Comparison of ENCODE assay signal across 9 mouse cellular contexts in the genomic region with DNA sequence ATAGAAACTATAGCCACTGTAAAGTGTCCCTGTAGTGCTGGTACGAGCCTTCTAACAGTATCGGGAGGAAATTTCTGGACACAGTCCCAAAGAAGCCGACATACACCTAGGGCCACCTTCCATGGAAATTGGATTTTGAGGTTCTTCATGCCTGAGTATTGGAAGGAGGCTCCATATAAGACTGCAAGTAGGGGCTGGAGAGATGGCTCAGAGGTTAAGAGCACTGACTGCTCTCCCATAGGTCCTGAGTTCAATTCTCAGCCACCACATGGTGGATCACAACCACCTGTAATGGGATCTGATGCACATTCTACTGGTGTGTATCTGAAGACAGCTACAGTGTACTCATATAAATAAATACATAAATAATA. TPM values are rescaled to one million over a fixed set of nuclear protein-coding genes. Genes with fewer than 3 reads are reported as not detected.
DNase-seq lines count a peak whose midpoint lies in the region; ATAC-seq and TF ChIP-seq lines count a peak whose summit lies in the region.
"Had no signal": no experiment of that assay in that cellular context is flagged by ENCODE, and none has a peak within 500 bp of the region (broad histone marks: within the 10 kb centered on the region; RNA-seq: fewer than 3 reads in every experiment).

No protein-coding gene starts in this region.

- no peaks in the 10 kb centered on the region for H3K27me3 ChIP-seq in kidney, adult 2 months (replicated peaks; ENCODE audit: control insufficient read depth, insufficient read depth, low read length)
- no peaks in the 10 kb centered on the region for H3K27me3 ChIP-seq in hindbrain, embryonic 12.5 days
- no peaks in the 10 kb centered on the region for H3K27me3 ChIP-seq in midbrain, embryonic 13.5 days

- peak overlapping the region; percentile 61 for H3K4me2 ChIP-seq in hindbrain, embryonic 12.5 days (replicated peaks)
- peak overlapping the region; percentile 59 for H3K4me2 ChIP-seq in midbrain, embryonic 13.5 days (replicated peaks)

- H3K27ac ChIP-seq in kidney, adult 2 months (ENCODE audit: insufficient read depth, low read depth, low read length) = no peak overlapping the region
- H3K27ac ChIP-seq in bone marrow macrophage, adult 2 months (ENCODE audit: insufficient read depth, low read depth, low read length) = peak overlapping the region; percentile 64
- H3K27ac ChIP-seq in hindbrain, embryonic 12.5 days = peak overlapping the region; percentile 96
- peak overlapping the region; percentile 98 for H3K27ac ChIP-seq in midbrain, embryonic 13.5 days

- 3% methylated on average over 3 of the region's 3 CpGs for WGBS in kidney, adult 2 months
- 10% methylated on average over 3 of the region's 3 CpGs for WGBS in hindbrain, embryonic 12.5 days
- WGBS in midbrain, embryonic 13.5 days = 18% methylated on average over 3 of the region's 3 CpGs

- no peaks in the 10 kb centered on the region; the same call in 1 of the 2 replicates for H3K4me1 ChIP-seq in kidney, adult 2 months (ENCODE audit: control insufficient read depth, insufficient read depth, low read length)
- peaks cover 26% of the 10 kb centered on the region for H3K4me1 ChIP-seq in bone marrow macrophage, adult 2 months (ENCODE audit: control insufficient read depth, insufficient read depth, low read length)
- peaks cover 9% of the 10 kb centered on the region for H3K4me1 ChIP-seq in hindbrain, embryonic 12.5 days
- peaks cover 11% of the 10 kb centered on the region for H3K4me1 ChIP-seq in midbrain, embryonic 13.5 days (replicated peaks)

- no peak for DNase-seq in kidney, adult 2 months
- DNase-seq in kidney, adult 9 months = no peak
- DNase-seq in adrenal gland, postnatal 25 days = no peak
- DNase-seq in kidney, postnatal 36 days = no peak

- H3K4me3 ChIP-seq in kidney, adult 2 months (ENCODE audit: insufficient read depth, low read depth, low read length) = peak overlapping the region; percentile 86
- H3K4me3 ChIP-seq in bone marrow macrophage, adult 2 months (ENCODE audit: insufficient read depth, low read length) = peak overlapping the region; percentile 65
- peak overlapping the region; percentile 63 for H3K4me3 ChIP-seq in hindbrain, embryonic 12.5 days
- H3K4me3 ChIP-seq in midbrain, embryonic 13.5 days (replicated peaks) = peak overlapping the region; percentile 62

- no peak for ATAC-seq in hindbrain, embryonic 12.5 days (ENCODE audit: low FRiP score)
- no peak for ATAC-seq in midbrain, embryonic 13.5 days
- ATAC-seq in activated CD4-positive, CD25-positive, alpha-beta regulatory T cell, adult 4 months = no peak

- peaks cover 9% of the 10 kb centered on the region; the same call in 1 of the 2 replicates for H3K9me3 ChIP-seq in hindbrain, embryonic 12.5 days (replicated peaks)
- H3K9me3 ChIP-seq in midbrain, embryonic 13.5 days = no peaks in the 10 kb centered on the region

- H3K9ac ChIP-seq in hindbrain, embryonic 12.5 days = peak overlapping the region; percentile 65
- peak overlapping the region; percentile 74 for H3K9ac ChIP-seq in midbrain, embryonic 13.5 days (replicated peaks)

- H3K36me3 ChIP-seq in kidney, adult 2 months (ENCODE audit: control insufficient read depth, insufficient read depth, low read length) = no peaks in the 10 kb centered on the region
- H3K36me3 ChIP-seq in hindbrain, embryonic 12.5 days = peaks cover 25% of the 10 kb centered on the region
- peaks cover 31% of the 10 kb centered on the region for H3K36me3 ChIP-seq in midbrain, embryonic 13.5 days

- TF ChIP-seq POLR2A in kidney, adult 2 months (IDR thresholded peaks at IDR 0.05; ENCODE audit: low read depth, low read length) = no peak
- TF ChIP-seq POLR2A in bone marrow macrophage, adult 2 months (IDR thresholded peaks at IDR 0.05; ENCODE audit: borderline replicate concordance, low read depth, low read length) = no peak

- TF ChIP-seq CTCF in kidney, adult 2 months (conservative IDR thresholded peaks at IDR 0.05; ENCODE audit: insufficient read depth, insufficient read length, low read depth, low read length) = no peak
- TF ChIP-seq CTCF in bone marrow macrophage, adult 2 months (IDR thresholded peaks at IDR 0.05; ENCODE audit: low read depth, low read length) = no peak

RNA-seq across cellular contexts. Expression of gene Smg9, which starts 0.6 kb away (rescaled TPM):
- polyA plus RNA-seq in kidney, adult 2 months (2012; rRNA removed) = 34.9 and 39.8 TPM in 2 replicates
- 35.8 and 36.5 TPM in 2 replicates for polyA plus RNA-seq in bone marrow macrophage, adult 2 months (2012; ENCODE audit: insufficient read depth, insufficient read length, missing spikeins)
- 28.9 and 29.5 TPM in 2 replicates for polyA plus RNA-seq in hindbrain, embryonic 12.5 days (2016; fragmentation: Nextera tagmentation; extraction: Ambion mirVana)
- polyA plus RNA-seq in midbrain, embryonic 13.5 days (2015; fragmentation: Nextera tagmentation; extraction: Ambion mirVana) = 32.9 and 33.5 TPM in 2 replicates
- polyA plus RNA-seq in activated CD4-positive, CD25-positive, alpha-beta regulatory T cell, adult 4 months (2017; shearing (Covaris generic)) = 10 to 100 TPM; 24.1 to 31.0 TPM
- 26.6 and 29.1 TPM in 2 replicates for total RNA-seq in adrenal gland, postnatal 25 days (2021)

RNA-seq across cellular contexts. Expression of gene Kcnn4, which starts 30.0 kb away (rescaled TPM):
- 2.3 and 4.1 TPM in 2 replicates for polyA plus RNA-seq in kidney, adult 2 months (2012; rRNA removed)
- 50.1 and 51.4 TPM in 2 replicates for polyA plus RNA-seq in bone marrow macrophage, adult 2 months (2012; ENCODE audit: insufficient read depth, insufficient read length, missing spikeins)
- 2.1 and 2.4 TPM in 2 replicates for polyA plus RNA-seq in hindbrain, embryonic 12.5 days (2016; fragmentation: Nextera tagmentation; extraction: Ambion mirVana)
- 0.40 and 0.66 TPM in 2 replicates for polyA plus RNA-seq in midbrain, embryonic 13.5 days (2015; fragmentation: Nextera tagmentation; extraction: Ambion mirVana)
- 100 to 1,000 TPM; 101 to 105 TPM for polyA plus RNA-seq in activated CD4-positive, CD25-positive, alpha-beta regulatory T cell, adult 4 months (2017; shearing (Covaris generic))
- total RNA-seq in adrenal gland, postnatal 25 days (2021) = 0.21 TPM in 1 of 2 replicates, not detected in the other

RNA-seq across cellular contexts. Expression of gene Lypd5, which starts 51.1 kb away (rescaled TPM):
- not detected in 2 replicates for polyA plus RNA-seq in kidney, adult 2 months (2012; rRNA removed)
- not detected in 2 replicates for polyA plus RNA-seq in bone marrow macrophage, adult 2 months (2012; ENCODE audit: insufficient read depth, insufficient read length, missing spikeins)
- not detected in 2 replicates for polyA plus RNA-seq in hindbrain, embryonic 12.5 days (2016; fragmentation: Nextera tagmentation; extraction: Ambion mirVana)
- not detected in 2 replicates for polyA plus RNA-seq in midbrain, embryonic 13.5 days (2015; fragmentation: Nextera tagmentation; extraction: Ambion mirVana)
- polyA plus RNA-seq in activated CD4-positive, CD25-positive, alpha-beta regulatory T cell, adult 4 months (2017; shearing (Covaris generic)) = not detected
- not detected in 2 replicates for total RNA-seq in adrenal gland, postnatal 25 days (2021)
- total RNA-seq: gastrocnemius, adult 8-10 months had no signal

RNA-seq across cellular contexts. Expression of gene Irgc1, which starts 52.0 kb away (rescaled TPM):
- 0.33 and 0.41 TPM in 2 replicates for polyA plus RNA-seq in kidney, adult 2 months (2012; rRNA removed)
- not detected in 2 replicates for polyA plus RNA-seq in bone marrow macrophage, adult 2 months (2012; ENCODE audit: insufficient read depth, insufficient read length, missing spikeins)
- polyA plus RNA-seq in hindbrain, embryonic 12.5 days (2016; fragmentation: Nextera tagmentation; extraction: Ambion mirVana) = not detected in 2 replicates
- polyA plus RNA-seq in midbrain, embryonic 13.5 days (2015; fragmentation: Nextera tagmentation; extraction: Ambion mirVana) = not detected in 2 replicates
- polyA plus RNA-seq in activated CD4-positive, CD25-positive, alpha-beta regulatory T cell, adult 4 months (2017; shearing (Covaris generic)) = not detected
- total RNA-seq in adrenal gland, postnatal 25 days (2021) = not detected in 2 replicates
- total RNA-seq: gastrocnemius, adult 8-10 months had no signal
